Mouse (Mus musculus): ENCODE measurements around the gene Ikzf1.

- no peak for TF ChIP-seq EP300 (optimal IDR thresholded peaks at IDR 0.05)
- TF ChIP-seq CTCF (IDR thresholded peaks at IDR 0.05; ENCODE audit: low read depth): no peak
Observed at GRCm38 (mm10) chr11:11716692-11717037, 31.9 kb downstream of the Ikzf1 start.
